ENCODE assay signal across 9 mouse cellular contexts in the genomic region with DNA sequence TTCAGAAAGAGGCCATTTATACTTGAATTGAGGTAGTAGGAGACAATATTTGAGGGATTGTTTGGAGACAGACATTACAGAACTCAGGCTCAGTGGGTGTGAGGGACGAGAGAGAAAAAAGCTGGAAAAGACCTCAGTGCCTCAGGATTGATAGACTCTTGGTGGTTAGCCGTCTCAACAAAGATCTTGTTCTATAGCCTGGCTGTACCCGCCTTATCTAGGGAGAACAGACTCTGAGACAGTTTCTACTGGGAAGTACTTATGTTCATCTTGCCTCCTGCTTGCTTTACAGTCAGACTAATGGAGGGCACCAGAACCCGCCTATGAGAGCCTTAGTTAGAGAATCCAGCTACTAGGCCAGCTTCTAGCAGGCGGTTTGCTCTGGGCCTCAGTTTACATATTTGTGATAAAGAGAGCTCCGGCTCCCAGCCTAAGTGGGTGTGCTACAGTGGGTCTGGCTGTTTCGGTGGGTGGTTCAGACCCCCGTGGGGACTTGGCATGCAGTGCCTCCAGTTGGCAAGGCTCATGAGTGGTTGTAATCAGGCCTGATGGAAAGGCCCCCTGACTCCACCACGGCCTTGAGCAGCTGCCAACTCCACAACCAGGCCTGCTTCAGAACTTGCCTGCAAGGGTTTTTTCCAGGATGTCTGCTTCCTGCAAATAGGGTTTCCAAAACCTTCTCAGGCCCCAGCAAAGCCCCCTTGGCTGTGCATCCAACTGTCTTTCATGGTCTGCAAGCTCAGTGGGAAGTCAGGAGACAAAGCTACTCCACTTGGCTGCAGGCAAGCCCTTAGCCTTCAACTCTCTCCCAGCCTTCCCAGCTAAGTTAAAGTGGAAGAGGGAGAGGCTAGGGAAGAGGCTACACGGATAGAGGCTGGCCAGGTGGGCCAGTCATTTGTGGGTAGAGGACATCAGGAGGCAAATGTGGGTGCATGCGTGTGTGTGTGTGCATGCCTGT.
DNase-seq lines count a peak whose midpoint lies in the region; ATAC-seq and TF ChIP-seq lines count a peak whose summit lies in the region.
"Had no signal": no experiment of that assay in that cellular context is flagged by ENCODE, and none has a peak within 500 bp of the region (broad histone marks: within the 10 kb centered on the region; RNA-seq: fewer than 3 reads in every experiment).

No protein-coding gene starts in this region.

- ATAC-seq in forebrain, embryonic 13.5 days = peak; percentile 38; the same call in 1 of the 2 replicates
- no peak for ATAC-seq in forebrain, embryonic 12.5 days (ENCODE audit: low FRiP score)
- no peak for ATAC-seq in intestine, embryonic 15.5 days

- no peaks in the 10 kb centered on the region for H3K27me3 ChIP-seq in forebrain, embryonic 13.5 days
- no peaks in the 10 kb centered on the region for H3K27me3 ChIP-seq in forebrain, embryonic 12.5 days
- H3K27me3 ChIP-seq in intestine, embryonic 15.5 days (replicated peaks) = no peaks in the 10 kb centered on the region

- H3K4me1 ChIP-seq in forebrain, embryonic 13.5 days = peaks cover 33% of the 10 kb centered on the region
- H3K4me1 ChIP-seq in forebrain, embryonic 12.5 days = peaks cover 48% of the 10 kb centered on the region
- peaks cover 63% of the 10 kb centered on the region for H3K4me1 ChIP-seq in intestine, embryonic 15.5 days (replicated peaks)
- H3K4me1 ChIP-seq in olfactory bulb, adult 2 months (ENCODE audit: control insufficient read depth, insufficient read depth, low read length) = peaks cover 24% of the 10 kb centered on the region

- TF ChIP-seq CTCF in olfactory bulb, adult 2 months (IDR thresholded peaks at IDR 0.05; ENCODE audit: insufficient read depth, low read depth, low read length) = no peak

- H3K36me3 ChIP-seq in forebrain, embryonic 13.5 days (ENCODE audit: poor library complexity, severe bottlenecking) = no peaks in the 10 kb centered on the region
- no peaks in the 10 kb centered on the region for H3K36me3 ChIP-seq in forebrain, embryonic 12.5 days (replicated peaks)
- no peaks in the 10 kb centered on the region for H3K36me3 ChIP-seq in intestine, embryonic 15.5 days

- no peak for TF ChIP-seq POLR2A in olfactory bulb, adult 2 months (IDR thresholded peaks at IDR 0.05; ENCODE audit: insufficient read depth, low read depth, low read length)

- H3K4me3 ChIP-seq in forebrain, embryonic 13.5 days = no peak overlapping the region
- H3K4me3 ChIP-seq in forebrain, embryonic 12.5 days (replicated peaks) = no peak overlapping the region
- H3K4me3 ChIP-seq in intestine, embryonic 15.5 days (replicated peaks) = no peak overlapping the region
- H3K4me3 ChIP-seq in olfactory bulb, adult 2 months (ENCODE audit: insufficient read depth, low read depth, low read length) = no peak overlapping the region

- H3K4me2 ChIP-seq in forebrain, embryonic 13.5 days = no peak overlapping the region
- H3K4me2 ChIP-seq in forebrain, embryonic 12.5 days = no peak overlapping the region
- H3K4me2 ChIP-seq in intestine, embryonic 15.5 days (replicated peaks) = no peak overlapping the region

- H3K9me3 ChIP-seq in forebrain, embryonic 13.5 days (replicated peaks) = no peaks in the 10 kb centered on the region
- no peaks in the 10 kb centered on the region for H3K9me3 ChIP-seq in forebrain, embryonic 12.5 days
- H3K9me3 ChIP-seq in intestine, embryonic 15.5 days = no peaks in the 10 kb centered on the region

- peak; percentile 61 to 70 for DNase-seq in right cerebral cortex, postnatal 10 days (ENCODE audit: low spot score in 2 of 2)
- DNase-seq in right cerebral cortex, postnatal 25 days = no peak
- DNase-seq in urinary bladder, adult 2 months (ENCODE audit: low spot score) = no peak
- DNase-seq in cerebellum, adult 11-12 months = no peak

- peak overlapping the region; percentile 16 for H3K27ac ChIP-seq in forebrain, embryonic 13.5 days
- H3K27ac ChIP-seq in forebrain, embryonic 12.5 days = no peak overlapping the region; the same call in 1 of the 2 replicates
- peak overlapping the region; percentile 76 for H3K27ac ChIP-seq in intestine, embryonic 15.5 days
- peak overlapping the region; percentile 32; the same call in 1 of the 2 replicates for H3K27ac ChIP-seq in olfactory bulb, adult 2 months (ENCODE audit: insufficient read depth, low read depth, low read length)
- H3K27ac ChIP-seq: macrophage had no signal

- WGBS in forebrain, embryonic 13.5 days = 77% methylated on average over 11 of the region's 11 CpGs
- WGBS in forebrain, embryonic 12.5 days = 87% methylated on average over 11 of the region's 11 CpGs
- 57% methylated on average over 11 of the region's 11 CpGs for WGBS in intestine, embryonic 15.5 days
- 70% methylated on average over 11 of the region's 11 CpGs for WGBS in olfactory bulb, adult 2 months

- H3K9ac ChIP-seq in forebrain, embryonic 13.5 days = no peak overlapping the region
- H3K9ac ChIP-seq in forebrain, embryonic 12.5 days = no peak overlapping the region
- H3K9ac ChIP-seq in intestine, embryonic 15.5 days = no peak overlapping the region

Comparison
In these comparisons a context has a peak if more than half of its experiments do, and no peak if none do; other contexts are left out.
1. DNase-seq: peak in right cerebral cortex, postnatal 10 days (2 of 2); none in right cerebral cortex, postnatal 25 days (single experiment), urinary bladder, adult 2 months (single experiment) and cerebellum, adult 11-12 months (single experiment).